Mouse (Mus musculus): ENCODE data around the gene Ceacam2.
"Not testable (repeated sequence)": the region's sequence is repeated elsewhere in the genome, so short reads cannot be mapped to it uniquely, and the experiment has no call there.

Ceacam2 gene

DNA sequence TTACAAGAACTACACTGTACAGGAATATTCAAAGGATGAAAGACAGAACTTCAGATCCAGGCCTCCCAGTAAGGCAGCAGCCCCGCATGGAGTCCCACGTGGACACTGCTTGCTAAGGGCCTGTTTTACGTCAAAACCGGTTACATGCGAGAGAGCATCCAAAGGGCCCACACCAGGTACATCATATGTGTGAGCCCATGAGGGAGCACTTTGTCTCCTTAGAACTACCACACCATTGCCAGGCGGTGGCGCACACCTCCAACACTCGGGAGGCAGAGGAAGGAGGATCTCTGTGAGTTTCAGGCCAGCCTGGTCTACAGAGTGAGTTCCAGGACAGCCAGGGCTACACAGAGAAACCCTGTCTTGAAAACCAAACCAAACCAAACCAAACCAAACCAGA, 58.9 kb downstream of the Ceacam2 start:
- not testable (repeated sequence) for DNase-seq

DNA sequence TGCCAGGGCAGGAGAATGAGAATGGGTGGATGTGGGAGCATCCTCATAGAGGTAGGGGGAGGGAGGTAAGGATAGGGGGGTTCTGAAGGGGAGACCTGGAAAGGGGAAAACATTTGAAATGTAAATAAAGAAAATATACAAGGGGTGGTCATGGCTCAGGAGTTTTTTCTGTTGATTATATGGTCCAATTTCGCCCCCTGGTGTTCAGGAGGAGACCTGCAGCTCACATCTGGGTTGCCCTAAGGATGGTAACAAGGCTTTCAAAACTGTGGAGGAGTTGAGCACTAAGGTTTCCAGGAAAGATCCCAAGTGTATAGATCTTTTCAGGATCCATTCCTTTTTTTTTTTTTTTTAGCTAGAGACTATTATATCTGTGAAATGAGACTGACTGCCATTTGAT, 60.2 kb downstream of the Ceacam2 start:
- peak; percentile 58 for DNase-seq

DNA sequence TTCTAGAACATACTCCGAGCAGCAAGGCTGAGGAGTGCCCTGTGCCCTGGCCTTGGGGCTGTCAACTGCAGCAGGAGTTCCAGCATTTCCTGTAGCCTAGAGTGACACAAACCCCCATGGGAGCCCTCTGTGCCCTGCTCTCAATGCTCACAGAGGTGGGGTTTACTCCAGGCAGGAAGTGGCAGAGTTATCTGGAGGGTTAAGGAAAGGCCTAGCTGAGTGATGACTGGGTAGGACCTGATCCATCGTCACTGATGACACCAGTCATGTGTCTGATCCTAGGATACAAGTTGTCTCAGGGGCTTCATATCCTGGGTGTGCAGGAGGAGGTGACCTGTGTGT, 61.9 kb downstream of the Ceacam2 start:
- not testable (repeated sequence) for DNase-seq

DNA sequence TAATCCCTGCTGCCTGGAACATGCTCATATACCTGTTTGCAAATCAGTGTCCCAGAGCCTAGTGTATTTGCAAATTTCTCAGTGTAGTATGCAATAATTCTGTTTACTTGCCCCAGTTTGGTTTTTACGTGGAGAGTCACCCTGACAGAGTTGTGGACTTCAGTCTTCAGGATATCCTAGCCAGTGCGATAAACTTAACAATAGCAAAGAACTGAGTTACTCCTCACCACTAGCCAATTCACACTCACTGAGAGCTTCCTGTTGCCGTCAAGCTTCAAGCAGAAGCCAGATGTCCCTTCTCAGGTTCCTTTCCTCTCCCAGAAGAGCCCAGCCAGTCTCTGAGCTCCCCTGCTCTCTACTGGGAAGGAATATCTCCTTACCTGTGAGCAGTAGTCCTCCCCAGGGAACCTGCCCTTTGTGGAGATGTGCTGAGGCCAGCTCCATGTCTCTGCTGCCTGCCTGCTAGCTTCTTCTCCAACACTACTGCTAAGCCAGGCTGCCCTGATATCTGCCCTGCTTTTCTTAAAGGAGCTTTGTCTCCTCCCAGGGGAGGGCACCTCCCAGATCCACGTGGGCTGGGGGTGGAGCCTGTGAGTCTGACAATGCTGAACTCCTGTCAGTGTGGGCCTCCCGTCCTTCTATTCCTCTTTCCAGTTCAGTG, 62.4 kb downstream of the Ceacam2 start, which contains the start of gene Ceacam1:
TSS of gene Ceacam1 (minus strand) at position 513 of the 661 bp plus-strand sequence.
- peak; percentile 72 to 80 for DNase-seq

DNA sequence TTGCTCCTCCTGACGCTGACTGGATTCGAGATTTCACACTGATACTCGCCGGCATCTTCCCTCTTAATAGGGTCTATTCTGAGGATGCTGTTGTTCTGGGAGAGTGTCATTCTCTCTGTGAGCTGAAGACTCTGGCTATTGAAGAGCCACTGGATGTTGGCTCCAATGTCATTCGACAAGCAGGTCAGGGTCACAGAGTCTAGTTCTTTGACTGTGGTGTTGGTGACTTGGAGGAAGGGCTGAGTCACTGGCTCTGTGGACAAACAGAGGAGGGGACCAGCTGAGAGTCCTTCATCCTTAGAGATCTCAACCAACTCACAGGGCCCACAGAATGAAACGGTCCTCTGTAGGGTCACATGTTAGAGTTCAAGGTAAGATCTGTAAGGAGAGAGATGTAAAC, 67.8 kb downstream of the Ceacam2 start:
- not testable (repeated sequence) for DNase-seq

Data from kidney, postnatal 4 days (tissue).